Mouse (Mus musculus) ES-E14 (cell line): ENCODE measurements at regions not wholly inside any gene's neighbourhood (a gene's known extent, or its start where the extent isn't known, plus 50 kb on each side); places are given as distances from the start of the nearest gene placed in this dataset.

Experiments
- CHD2 ChIP-seq: IDR thresholded peaks from 2 replicates; pipeline ENCODE4 v1.6.1; 2014; ENCODE audit warnings: mild to moderate bottlenecking, low read depth, low read length, inconsistent platforms
- MAFK ChIP-seq: IDR thresholded peaks from 2 replicates; pipeline ENCODE4 v1.6.1; 2014; ENCODE audit warnings: mild to moderate bottlenecking, low read depth, low read length, inconsistent platforms; ENCODE audit not compliant: insufficient read depth
- ZNF384 ChIP-seq: IDR thresholded peaks from 2 replicates; pipeline ENCODE4 v1.6.1; 2012; ENCODE audit warnings: low read depth, low read length, inconsistent platforms

GRCm38 (mm10) chr11:20936996-20937395 is 106.1 kb upstream of the Lgalsl start:
- no peak for TF ChIP-seq ZNF384
- no peak for TF ChIP-seq MAFK
- TF ChIP-seq CHD2 = no peak
